Mouse (Mus musculus): ENCODE measurements around the gene Prkar2a.
"Not testable (repeated sequence)": the region's sequence is repeated elsewhere in the genome, so short reads cannot be mapped to it uniquely, and the experiment has no call there.

Prkar2a gene

DNA sequence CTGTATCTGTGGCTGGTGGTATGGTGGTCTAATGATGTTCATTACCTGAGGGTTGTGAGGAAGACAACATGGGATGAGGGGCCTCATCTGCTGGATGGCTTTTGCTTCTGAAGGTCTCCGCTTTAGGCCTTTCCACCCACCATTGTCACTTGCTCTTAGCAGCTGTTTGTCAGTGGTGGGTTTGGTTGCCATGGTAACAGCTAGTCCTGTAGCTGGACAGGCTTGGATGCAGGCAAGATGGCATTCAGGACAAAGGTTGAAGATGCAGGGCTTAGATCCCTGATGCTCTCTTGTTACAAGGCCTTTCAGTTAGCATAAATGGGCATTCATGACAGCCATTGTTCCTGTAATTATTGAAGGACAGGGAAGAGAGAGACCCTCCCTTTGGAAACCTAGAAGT lies at the start of gene Prkar2a:
Prkar2a (plus strand) TSS at position 209 of the 400 bp plus-strand sequence.
- no peak for DNase-seq (ENCODE audit: low spot score in 2 of 2)

GRCm38 (mm10) chr9:108639825-108640224 lies 49.3 kb upstream of the Prkar2a start:
- DNase-seq (ENCODE audit: low spot score in 2 of 2), result no peak

GRCm38 (mm10) chr9:108648166-108648565 lies 40.9 kb upstream of the Prkar2a start:
- no peak for DNase-seq (ENCODE audit: low spot score in 2 of 2)

- peak; percentile 82 to 84 for DNase-seq (ENCODE audit: low spot score in 2 of 2)
Observed at GRCm38 (mm10) chr9:108648611-108649560, 40.2 kb upstream of the Prkar2a start, which contains the start of gene Arih2. Gene Arih2 (minus strand): TSS chr9:108649386.

- no peak for DNase-seq (ENCODE audit: low spot score in 2 of 2)
Observed at GRCm38 (mm10) chr9:108649561-108650440, 39.3 kb upstream of the Prkar2a start.

- DNase-seq (ENCODE audit: low spot score in 2 of 2), result no peak
Observed at GRCm38 (mm10) chr9:108654566-108655464, 34.3 kb upstream of the Prkar2a start.

DNA sequence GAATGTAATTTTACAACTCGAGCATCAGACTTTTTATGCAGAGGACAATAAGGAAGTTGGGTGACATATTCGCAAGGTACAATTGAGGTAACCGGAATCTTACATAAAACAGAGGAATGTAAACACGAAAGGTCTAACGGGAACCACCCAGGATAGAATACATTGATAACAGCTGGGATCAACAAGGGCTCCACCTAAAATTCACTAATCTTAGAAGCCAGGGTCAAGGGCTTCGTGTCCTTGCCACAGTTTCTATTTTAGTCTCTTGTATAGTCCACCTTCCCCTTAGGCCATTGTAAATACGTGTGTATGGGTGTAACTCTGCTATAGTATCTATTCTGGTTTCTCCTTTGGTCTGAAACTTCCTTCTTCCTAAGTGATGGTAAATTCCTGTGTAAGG lies 33.2 kb upstream of the Prkar2a start:
- not testable (repeated sequence) for DNase-seq (ENCODE audit: low spot score in 2 of 2)

GRCm38 (mm10) chr9:108661677-108662612 lies 27.2 kb upstream of the Prkar2a start, which contains the start of gene Slc25a20:
Gene Slc25a20 (plus strand): TSS chr9:108662088.
- peak; percentile 42 to 52 for DNase-seq (ENCODE audit: low spot score in 2 of 2)

DNA sequence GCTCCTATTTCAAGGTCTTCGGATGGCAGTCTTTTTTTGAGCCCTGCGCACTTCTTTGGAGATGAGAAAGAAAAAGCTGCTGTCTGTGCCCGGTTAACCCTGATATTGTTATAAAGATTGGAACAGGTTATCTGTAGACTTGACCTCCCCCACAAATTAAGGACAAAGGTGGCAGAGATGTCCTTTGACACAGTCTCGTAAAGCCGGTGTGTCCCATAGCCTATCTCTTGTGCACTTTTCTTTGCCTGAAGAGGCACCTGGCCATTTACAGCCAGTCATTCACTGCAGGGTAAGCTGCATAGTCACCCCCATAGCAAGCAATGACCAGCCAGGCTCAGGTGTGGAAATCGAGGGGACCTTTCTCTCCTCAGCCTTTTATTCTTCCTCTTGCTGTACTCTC lies 26.5 kb upstream of the Prkar2a start:
- DNase-seq (ENCODE audit: low spot score in 2 of 2), result no peak

GRCm38 (mm10) chr9:108669875-108670274 lies 19.2 kb upstream of the Prkar2a start:
- no peak for DNase-seq (ENCODE audit: low spot score in 2 of 2)

- DNase-seq (ENCODE audit: low spot score in 2 of 2), result no peak
Observed at GRCm38 (mm10) chr9:108673151-108673550, 16.0 kb upstream of the Prkar2a start.

- DNase-seq (ENCODE audit: low spot score in 2 of 2), result no peak
Observed at GRCm38 (mm10) chr9:108680026-108680425, 9.1 kb upstream of the Prkar2a start.

- no peak for DNase-seq (ENCODE audit: low spot score in 2 of 2)
Observed at GRCm38 (mm10) chr9:108686475-108686887, 2.6 kb upstream of the Prkar2a start.

DNA sequence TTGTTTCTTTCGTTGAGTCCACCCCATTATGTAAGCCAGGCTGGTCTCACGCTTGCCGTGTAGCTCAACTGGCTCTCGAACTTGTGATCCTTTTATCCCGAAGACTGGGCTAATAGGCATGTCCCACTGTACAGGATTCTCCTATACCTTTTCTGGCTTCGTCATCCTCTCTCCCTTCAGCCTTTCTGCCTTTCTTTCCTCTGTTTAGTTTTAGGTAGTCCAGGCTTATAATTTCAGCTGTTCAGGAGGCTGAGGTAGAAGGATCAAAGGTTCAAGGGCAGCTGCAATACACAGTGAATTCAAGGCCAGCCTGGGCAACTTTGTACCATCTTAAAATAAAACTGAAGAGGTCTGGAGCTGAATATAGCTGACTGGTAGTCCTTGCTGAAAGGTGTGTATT lies 1.9 kb upstream of the Prkar2a start:
- no peak for DNase-seq (ENCODE audit: low spot score in 2 of 2)

- DNase-seq (ENCODE audit: low spot score in 2 of 2), result no peak
Observed at GRCm38 (mm10) chr9:108687686-108688085, 1.4 kb upstream of the Prkar2a start.

- no peak for DNase-seq (ENCODE audit: low spot score in 2 of 2)
Observed at GRCm38 (mm10) chr9:108688451-108688850, 663 bp upstream of the Prkar2a start.

DNA sequence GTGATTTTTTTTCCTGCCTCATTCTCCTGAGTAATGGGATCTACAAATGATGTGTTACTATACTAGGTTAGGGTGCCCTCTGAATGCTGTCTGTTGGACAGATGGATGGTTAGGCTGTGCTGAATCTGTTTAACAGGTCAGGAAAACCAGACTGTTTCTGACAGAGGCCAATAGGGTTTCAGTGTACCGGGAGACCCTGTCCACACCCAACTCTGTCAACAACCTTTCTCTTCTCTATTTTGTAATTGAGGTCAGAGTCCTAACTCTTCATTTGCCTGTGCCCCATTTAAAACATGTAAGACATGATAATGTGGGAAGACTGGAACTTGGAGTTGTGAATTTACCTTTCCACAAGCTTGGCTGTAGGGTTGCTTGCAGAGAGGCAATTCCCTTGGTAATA lies 879 bp downstream of the Prkar2a start:
- DNase-seq (ENCODE audit: low spot score in 2 of 2), result no peak

DNA sequence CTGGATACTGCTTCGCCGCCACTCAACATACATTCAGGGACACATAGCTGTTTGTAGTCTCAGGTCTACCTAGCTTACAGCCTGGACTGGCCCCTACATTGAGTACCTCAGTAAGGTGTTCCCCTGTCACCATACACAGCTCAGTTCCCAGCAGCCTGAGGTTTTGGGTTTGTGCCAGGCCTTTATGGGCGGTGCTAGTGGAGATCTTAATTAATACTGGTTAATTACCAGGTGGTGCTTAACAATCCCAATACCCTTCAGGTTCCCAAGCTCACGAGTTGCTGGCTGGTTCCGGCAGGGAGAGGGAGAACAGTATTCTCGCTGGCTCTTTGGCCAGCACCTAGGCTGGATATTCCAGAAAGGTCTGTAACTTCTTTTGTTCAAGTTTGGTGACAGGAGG lies 1.8 kb downstream of the Prkar2a start:
- peak in 1 of 2 experiments; percentile 18 for DNase-seq (ENCODE audit: low spot score in 2 of 2)

- DNase-seq (ENCODE audit: low spot score in 2 of 2), result no peak
Observed at GRCm38 (mm10) chr9:108691371-108691770, 2.3 kb downstream of the Prkar2a start.

- DNase-seq (ENCODE audit: low spot score in 2 of 2), result peak; percentile 68 to 77
Observed at GRCm38 (mm10) chr9:108691846-108692225, 2.7 kb downstream of the Prkar2a start.
